Mouse (Mus musculus): ENCODE data around the gene Loxl1.

- TF ChIP-seq POLR2A (IDR thresholded peaks at IDR 0.05; ENCODE audit: borderline replicate concordance, extremely low read depth, low read depth, low read length) (no peak), CTCF (IDR thresholded peaks at IDR 0.05; ENCODE audit: insufficient read depth, low read length) (no peak)
Observed at GRCm38 (mm10) chr9:58341795-58342194, 28.8 kb upstream of the Loxl1 start.

Measured in lung, adult 2 months (tissue).